Mouse (Mus musculus) thymus, postnatal 25 days (tissue): ENCODE results near the gene Smim20.

Experiments used
- DNase-seq: peaks from one replicate; pipeline ENCODE4 v3.0.0; 2022

The Smim20 gene

DNA sequence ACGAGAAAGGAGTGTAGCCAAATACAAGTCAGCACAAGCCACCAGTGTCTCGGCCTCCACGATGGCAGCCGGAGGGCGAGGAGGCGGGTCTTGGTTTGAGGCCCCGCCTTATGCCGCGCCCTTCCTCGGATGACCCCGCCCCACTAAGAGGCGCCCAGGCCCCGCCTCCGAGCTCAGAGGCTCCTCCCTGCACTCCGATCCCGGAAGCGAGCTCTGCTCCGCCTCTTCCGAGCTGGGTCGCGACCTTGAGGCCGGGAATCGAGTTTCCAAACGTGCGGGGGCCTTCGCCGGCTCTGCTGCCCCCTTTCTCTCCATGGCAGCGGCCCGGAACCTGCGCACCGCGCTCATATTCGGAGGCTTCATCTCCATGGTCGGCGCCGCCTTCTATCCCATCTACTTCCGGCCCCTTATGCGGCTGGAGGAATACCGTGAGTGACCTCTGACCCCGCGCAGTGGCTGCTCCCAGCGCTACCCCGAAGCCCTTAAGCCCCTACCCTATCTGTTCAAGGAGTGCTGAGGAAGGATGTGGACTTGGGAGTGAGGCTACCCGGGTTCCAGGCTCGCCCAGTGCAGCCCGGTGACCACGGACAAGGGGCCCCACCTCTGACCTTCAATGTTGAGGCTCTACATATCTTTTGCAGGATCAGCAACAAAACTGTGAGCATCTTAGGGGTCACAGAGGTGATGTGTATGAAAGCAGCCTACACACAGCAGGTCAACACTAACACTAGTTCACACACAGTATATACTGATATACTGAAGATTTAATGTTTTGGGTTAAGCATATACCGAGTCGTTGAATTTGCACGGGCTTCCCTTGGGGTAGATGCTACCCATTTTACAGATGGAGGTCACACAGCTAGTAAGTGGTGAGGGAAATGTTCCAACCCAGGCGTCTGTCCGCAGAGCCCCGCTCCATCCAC is at the start of gene Smim20:
Gene Smim20, plus strand, starts transcription at position 153 of the 923 bp plus-strand sequence.
- peak; percentile 91 for DNase-seq

DNA sequence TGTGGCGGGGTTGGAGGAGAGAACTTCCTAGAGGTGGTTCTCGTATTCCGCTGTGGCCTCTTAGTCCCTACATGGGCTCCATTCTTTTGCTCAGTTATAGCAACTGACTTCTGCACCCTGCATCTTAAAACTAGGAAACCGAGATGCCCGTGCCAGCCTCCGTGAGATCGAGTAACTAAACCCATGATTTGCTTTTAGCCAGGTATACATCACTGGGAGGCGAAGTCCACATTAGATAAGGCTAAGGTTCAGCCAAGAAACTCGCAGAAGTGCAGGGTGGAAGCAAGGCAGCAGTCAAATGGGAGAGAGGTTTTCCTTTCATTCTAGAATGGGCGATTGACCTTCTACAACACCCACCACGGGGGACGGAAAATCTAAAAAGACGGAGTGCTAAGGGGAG is 41.4 kb upstream of the Smim20 start:
- DNase-seq: no peak

DNA sequence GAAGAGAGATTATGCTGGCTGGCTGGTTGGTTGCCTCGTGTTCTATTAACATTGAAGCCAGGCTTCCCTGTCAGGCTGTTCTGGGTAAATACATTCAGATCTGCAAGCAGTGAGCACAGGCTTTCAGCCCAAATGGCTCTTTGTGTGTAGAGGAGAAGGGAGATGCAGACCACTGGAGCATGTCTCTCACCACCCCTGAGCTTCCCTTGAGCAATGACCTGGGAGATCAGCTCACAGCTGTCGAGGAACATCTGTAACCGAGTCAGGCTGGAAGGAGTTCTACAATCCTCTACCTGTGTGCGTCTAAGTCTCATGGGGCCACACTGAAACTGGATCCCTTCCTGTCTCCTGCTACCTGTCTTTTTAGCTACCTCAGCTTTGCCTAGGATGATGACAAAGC is 36.3 kb upstream of the Smim20 start:
- DNase-seq: no peak

DNA sequence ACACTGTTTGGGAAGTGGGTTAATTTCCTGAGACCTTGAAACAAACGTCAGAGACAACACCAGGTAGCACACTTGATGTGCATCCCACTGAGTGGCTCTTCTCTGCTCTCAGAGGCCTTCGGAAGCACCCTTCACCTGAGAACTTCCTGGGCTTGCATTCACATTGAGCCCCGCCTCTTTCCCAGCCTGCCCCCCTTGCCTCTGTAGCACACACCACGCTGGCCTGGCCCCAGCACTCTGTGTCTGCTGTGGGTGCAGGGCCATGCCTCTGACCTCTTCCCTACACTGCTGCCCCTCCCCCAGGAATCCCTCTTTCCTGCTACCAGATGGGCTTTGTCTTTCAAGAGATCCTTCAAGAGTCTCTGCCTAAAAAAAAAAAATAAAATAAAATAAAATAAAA is 31.3 kb upstream of the Smim20 start:
- no peak for DNase-seq

DNA sequence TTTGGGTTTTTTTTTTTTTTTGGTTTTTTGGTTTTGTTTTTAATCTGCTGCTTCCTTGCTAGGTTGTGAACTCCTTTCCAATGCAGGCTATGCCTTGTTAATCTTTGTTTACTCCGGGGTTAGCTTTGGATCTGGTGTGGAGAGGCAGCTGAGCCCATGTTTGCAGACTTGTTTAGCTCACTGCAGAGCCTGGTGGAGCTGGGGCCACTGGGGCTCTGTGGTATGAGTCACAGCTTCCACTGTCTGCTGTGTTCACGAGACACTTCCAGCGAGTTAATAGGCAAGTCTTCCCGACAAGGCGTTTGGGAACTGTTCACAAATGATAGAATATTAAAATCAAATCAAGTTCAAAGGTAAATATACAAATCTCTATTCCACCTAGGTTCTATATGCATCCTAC is 30.7 kb upstream of the Smim20 start:
- no peak for DNase-seq

DNA sequence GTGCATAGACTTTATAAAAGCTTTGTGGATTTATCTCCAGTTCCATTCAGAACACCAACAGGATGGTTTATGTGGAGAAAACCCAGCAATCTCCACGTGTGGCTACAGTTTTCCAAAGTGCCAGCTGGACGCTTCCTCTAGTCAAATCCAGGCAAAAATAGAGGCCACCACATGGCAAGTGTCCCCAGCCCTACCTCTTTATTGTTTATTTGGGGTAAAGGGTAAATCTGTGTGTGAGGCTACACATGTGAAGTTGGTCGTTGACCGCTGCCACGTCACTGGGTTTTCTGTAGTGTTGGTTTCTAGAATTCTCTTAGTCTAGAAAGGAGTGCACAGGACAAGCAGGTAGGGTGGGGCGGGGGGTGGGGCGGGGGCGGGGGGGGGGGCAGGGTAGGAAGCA is 30.1 kb upstream of the Smim20 start:
- DNase-seq: no peak

DNA sequence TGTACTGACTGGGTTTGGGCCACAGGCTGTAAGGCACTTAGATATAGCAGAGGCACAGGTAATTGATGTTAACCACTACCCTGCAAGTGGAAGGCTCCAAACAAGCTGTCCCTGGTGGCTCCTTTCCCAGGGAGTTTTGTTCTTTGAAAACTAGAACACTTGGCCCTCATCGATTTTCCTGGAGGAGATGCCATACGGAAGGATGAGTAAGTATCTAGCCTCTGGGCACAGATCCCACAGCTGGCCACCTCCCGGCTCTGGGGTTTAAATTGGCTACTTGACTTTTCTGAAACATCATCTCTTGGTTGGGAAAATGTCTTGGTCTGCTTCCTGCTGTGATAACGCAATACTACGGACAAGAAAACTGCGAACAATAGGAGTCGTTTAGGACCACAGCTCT is 28.1 kb upstream of the Smim20 start:
- no peak for DNase-seq

DNA sequence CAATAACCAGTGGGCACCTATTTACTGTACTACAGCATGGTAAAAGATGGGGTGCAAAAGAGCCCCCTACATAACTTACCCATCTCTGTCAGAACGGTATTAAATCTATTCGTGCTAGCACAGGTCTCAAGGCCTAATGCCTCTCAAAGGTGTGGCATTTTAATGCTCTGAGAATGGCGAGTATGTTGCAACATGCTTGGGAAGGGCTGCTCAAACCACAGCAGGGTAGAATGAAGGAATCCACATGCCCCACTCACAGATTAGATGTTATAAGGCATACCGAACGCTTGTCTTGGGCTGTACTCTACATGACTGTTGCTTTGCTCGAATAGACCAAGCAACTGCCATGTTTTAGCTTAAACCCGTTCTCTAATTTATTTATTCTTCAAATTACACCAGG is 27.7 kb upstream of the Smim20 start:
- DNase-seq: no peak

DNA sequence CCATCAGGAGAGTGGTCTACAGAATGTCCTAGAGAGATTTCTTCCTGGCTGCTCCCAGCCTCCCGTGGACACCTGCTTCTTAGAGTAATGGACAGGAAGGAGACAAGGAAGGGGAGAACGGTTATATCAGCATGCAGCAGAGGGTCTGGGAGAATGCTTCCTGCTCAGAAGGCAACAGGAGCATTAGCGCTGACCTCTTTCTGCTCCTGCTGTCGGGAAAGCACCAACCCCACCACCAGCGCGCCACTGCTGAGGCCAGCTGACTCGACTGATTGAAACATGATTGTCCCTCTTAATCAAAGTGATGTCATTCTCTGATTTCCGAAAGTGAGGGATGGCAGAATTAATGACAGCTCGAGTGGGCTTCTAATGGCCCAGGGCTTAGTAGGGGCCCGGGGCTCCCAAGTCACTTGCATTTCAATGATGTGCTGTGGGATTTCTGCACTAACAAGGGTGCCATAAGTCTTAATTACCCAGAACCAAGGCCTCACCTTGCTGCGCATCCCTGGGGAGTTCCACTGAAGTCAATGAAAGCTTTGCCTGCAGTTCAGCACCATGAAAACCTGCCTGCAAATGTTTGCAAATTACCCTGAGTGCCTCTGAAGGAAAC is 26.9 kb upstream of the Smim20 start:
- DNase-seq: no peak

DNA sequence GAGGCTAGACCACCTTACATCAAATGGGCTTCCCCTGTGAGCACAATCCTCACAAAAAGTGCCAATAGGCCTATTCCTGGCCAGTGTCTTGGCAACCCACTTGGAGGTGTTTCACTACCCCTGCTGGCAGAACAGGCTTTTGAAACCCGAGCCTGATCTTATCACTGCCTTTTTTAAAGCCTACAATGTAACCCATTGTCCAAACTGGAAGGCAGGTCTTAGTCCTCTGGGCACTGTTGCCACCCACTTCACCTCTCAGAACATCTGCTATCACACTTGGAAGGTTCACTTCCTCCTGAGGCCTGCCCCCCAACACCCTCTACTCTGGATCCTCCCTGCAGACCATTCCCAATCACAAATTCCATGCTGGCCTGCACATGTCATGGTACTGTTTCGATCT is 25.8 kb upstream of the Smim20 start:
- DNase-seq: no peak

DNA sequence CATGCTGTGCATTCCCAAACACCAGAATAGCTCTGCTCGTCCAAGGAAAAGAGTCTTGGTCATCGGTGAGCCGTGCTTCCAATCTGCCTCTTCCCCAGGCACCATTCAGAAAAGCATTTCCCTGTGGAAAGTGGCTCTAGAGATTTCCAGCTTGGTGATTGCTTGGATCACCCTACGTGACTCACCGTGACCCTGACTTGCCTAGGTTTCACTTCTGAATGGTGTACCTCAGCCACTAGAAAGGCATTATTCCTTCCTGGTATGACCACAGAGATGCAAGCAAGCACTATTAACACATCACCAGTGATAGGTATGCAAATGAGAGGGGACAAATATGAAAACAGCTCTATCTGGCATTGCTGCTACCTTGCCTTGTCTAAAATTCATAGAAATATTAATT is 24.9 kb upstream of the Smim20 start:
- DNase-seq: no peak

DNA sequence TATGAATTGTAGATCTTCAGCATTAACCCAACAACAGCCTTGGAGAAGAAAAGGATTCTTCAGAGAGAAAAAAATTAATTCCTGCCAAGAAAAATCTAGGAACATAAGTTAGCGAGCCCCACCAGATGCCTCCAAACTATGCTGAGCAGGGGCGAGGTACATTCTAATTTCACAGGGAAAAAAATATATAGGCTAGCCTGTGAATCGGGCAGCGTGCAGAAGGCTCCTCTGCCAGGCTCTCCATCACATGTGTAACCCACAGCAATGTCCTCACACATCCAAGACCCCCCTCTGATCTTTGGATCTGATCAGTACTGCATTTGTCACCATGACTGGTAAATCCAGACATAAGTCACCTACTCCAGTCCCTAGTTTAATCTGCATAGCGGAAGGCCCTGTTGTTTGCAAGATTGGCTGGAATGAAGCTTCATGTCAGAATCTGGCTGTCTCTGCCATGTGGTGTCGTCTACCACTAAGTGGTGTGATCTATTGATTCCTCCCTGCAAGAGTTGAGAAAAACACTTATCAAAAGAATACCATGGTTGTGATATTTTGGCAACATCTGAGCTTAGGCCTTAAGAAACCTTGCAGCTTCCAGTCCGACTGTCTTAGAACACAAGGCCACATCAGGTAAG is 23.9 kb upstream of the Smim20 start:
- no peak for DNase-seq

DNA sequence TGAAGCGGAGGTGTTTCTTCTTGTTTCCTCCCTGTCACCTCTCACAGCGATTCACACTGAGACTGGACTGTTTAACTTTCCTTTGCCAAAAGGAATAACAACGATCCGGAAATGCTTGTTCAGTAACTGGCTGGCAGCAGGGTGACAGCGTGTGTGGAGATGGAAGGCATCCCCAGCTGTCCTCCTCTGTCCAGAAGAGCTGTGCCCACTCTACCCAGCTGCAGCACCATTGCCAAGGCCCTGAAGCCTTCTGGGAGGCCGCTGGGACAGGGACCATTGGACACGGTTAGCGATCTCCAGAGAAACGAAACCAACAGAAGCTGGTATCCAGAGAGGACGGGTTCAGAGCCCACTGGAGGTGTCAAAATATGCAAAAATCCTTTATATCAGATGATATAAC is 22.9 kb upstream of the Smim20 start:
- no peak for DNase-seq

DNA sequence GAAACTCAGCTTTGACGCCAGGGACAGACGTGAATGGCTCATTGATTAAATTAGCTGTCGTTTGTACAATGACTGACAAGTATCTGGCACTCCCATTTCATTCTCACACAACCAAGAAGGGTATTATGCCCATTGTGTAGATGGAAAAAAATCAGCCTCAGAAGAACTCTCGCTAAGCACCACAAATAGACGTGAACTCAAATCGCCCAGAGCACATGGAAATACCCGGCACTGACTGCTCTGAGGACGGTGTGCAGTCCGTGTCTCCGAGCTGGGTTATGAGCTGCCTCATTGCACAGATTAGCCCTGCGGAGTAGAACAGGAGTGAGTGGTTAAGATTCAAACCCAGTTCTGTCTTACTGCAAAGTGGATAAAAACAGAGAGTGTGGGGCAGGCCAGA is 18.4 kb upstream of the Smim20 start:
- DNase-seq: no peak

DNA sequence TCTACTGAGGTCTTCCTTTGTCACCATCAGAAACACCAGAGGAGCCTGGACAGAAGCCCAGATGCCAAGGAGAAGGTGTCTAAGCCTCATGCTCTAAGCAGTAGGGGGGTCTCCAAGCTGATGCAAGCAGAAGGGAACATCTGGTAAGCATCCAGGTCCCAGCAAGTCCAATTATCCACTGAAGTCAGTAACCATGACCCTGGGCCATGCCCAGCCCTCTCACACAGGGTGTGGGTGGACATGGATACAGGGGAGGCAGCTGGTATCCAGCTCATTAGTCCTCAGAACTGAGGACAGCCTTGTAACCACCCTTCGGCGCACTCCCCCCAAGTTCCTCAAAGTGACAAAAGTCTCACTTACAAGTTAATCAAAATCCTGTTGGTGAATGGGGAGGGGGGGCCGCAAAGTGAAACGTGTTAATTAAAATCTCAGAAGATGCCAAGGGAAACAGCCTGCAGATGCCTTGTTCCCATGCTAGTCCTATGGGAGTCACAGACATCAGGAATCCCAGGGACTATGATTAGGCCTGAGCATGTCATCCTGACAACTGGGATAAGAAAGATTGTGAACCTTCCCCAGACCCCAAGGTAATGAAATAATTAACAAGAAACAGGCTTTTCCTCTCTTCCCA is 17.3 kb upstream of the Smim20 start:
- no peak for DNase-seq

DNA sequence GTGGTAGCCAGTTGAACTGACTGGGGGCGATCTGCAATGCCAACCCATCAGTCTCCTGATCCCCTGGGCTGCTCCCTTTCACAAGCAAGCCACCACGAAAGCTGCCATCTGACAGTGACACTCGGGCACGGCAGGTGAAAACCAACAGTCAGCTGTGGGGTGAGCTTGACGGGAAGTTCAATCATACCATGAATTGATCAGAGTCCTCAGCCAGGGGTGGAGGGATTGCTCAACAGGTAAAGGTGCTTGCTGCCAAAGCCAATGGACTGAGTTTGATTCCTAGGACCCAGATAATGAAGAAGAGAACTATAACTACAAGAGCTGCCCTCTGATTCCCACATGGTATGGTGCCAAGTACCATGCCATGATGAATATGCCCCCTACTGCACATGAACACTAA is 12.7 kb upstream of the Smim20 start:
- DNase-seq: no peak

DNA sequence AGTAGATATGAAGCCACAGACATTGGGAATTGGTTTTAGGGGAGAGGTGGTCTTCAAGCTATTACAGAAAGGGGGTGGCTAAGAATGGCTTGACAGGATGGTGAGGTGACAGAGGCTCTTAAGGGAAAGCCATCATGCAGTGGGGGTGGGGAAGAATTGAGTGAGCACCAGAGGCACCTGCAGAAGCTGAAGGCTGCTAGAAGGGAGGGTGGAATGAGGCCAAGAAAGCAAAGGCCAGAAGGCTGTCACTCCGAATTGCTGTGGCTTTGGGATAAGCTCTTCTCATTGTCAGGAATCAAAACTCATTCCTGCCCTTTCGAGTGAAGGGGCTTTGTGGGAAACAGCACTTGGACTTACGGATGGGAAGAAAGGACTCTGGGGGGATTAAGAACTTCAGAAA is 12.1 kb upstream of the Smim20 start:
- no peak for DNase-seq

DNA sequence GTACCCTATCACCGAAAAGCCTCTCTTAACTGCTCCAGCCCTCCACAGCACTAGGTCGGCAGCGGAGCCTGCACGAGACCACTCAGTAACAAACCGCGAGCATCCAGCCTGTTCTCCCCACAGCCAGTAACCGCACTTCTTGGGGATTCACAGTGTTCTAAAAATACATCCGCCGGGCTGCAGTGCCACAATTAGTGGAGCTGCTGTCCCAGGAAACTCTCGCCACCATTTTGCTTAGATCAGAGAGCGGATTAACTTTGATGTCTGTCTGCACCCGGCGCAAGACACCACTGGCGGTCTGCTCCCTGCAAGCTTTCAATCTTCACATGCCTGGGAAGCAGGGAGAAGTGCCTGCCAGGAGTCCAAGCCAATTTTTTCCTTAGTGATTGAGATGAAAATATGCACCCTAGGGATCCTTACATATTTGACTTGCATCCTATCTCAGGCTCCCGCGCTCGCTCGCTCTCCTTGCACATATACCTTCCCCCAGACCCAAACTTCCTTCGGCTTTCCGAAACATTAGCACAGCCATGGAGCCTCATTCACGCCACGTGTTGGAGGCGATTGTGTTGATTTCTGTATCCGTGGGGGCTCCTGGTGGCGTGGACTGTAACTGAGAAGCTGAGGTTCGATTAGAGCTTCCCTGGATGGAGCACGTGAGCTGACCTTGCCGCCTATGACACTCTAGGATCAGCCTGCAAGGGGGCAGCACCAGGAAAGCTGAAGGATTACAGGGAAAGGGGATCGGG is 8.7 kb upstream of the Smim20 start:
- DNase-seq: peak; percentile 21

DNA sequence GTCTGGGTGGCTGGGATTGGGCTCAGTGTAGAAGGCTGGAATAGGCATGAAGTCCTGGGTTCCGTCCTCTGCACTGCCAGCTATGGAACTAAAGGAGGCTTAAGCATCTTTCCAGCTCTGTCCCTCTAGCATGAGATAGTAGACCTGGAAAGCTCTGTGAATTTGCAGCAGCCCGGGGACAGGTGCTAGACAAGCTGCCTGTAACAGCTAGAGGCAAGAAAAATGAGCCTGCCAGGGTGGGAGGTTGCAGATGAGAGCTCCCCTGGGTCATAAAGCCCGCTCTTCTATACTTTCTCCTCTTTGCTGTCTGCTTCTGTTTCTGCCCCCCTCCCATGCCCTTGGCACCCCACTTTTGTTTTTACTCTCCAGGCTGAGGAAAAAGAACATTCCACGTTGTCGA is 7.0 kb upstream of the Smim20 start:
- DNase-seq: no peak

DNA sequence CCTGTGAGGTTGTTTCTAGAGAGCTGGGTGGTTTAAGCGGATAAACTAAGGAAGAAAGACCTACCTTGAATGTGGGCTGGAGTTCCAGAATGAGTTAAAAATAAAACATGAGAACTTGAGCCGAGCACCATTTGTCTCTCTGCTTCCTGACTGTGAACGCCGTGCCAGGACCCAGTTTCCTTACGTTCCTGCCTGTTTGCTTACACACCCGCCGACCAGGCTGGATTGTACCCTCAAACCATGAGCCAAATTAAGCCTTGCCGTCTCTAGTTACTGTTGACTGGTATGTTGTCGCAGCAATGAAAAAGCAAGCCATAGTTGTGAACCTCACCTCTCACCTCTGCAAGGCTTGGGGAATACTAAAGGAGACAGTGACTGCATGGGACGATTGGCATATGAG is 4.9 kb upstream of the Smim20 start:
- no peak for DNase-seq

DNA sequence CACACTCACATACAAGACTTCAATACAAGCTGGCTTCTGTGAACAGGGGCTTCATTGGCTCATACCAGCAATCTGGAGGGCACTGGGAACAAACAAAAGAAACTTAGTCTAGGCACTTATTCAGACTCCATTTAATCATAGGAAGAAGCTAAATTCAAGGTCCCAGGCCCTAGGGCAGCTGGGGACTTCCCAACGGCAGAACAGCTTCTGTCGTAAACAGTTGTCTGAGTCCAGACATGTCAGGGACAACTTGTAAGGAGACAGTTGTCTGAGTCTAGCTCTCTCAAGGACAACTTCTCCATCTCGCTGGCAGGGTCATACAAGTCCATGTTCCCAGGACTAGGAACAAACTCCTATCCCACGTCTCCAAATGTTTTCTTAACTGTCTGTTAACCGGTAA is 2.8 kb upstream of the Smim20 start:
- DNase-seq: no peak

DNA sequence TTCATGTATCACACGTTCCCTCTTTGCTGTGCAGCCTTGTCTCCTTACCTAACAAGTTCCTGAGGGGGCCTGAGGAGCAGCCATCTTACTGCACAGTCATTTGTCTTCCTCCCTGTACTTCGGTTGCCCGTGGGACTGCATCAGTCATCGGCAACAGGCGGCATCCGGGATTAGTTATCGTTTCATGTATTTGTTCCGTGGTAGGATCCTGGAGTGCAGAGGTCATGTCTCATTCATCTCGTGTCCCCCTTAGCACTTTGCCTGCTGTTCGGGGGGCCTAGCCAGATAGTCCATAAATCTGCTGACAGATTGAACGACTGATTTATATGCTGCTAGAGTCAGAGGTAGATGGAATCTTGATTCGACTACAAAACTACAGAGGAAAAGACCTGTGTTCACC is 1.1 kb upstream of the Smim20 start:
- DNase-seq: no peak

DNA sequence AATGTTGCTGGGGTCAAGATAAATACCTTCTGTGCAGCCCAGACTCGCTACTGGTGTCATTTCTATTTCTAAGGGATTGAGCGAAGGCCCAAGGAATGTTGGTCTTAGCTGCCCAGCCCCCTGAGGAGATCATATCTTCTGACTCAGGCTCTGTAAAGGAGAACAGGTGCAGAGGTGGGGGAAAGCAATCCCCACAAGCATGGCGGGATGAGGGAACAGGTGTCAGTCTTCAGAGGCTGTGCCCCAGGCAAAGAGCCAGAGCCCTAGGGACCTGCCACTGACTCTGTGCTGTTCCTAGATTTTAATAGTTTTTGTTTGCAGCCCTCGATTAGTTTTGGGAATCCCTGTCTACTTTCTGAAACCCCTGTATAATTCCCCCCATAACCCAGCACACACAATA is 702 bp upstream of the Smim20 start:
- DNase-seq: no peak
